Mouse (Mus musculus) lung, postnatal 10 days (tissue): ENCODE results near the gene Serpinb1a.
A peak's percentile ranks its signal among the peaks of the same experiment; 100 is the strongest.
"Not testable (repeated sequence)": the region's sequence is repeated elsewhere in the genome, so short reads cannot be mapped to it uniquely, and the experiment has no call there.

Source experiments
- DNase-seq: peaks from one replicate; pipeline ENCODE4 v3.0.0; 2021

The Serpinb1a gene

DNA sequence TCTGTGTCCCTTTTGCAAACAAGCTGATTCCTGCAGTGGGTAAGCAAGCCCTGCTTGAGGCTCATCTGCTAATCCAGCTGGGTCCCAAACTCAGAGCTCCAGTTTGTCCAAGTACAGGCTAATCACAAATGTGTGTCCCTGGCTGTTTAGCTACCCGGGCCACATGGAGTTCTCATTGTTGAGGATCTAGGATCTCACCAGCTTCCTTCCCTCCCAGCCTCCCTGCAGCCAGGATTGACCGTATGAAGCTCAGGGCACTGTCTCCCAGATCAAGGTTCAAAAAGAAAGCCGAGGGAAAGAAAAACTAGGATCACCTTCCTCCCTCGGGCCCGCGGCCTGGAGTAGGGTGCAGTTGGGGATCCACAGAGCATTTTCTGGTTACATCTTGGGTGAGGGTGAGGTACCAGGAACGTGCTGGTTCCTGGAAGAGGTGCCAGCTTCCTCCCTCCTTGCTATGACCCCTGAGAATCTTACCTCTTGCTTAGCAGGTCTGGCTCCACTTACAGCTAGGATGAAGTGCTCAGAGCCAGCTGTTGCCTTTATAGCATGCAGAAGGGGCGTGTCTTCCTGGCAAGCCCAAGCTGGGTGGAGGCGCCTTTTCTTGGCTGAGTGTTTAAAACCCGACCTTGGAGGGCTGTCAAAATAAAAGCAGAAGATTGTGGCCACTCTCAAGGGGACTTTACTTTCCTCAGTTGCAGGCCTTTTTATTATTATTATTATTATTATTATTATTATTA, at the start of gene Serpinb1a:
TSS of gene Serpinb1a (minus strand) at position 518 of the 737 bp plus-strand sequence.
- peak; percentile 87 for DNase-seq

DNA sequence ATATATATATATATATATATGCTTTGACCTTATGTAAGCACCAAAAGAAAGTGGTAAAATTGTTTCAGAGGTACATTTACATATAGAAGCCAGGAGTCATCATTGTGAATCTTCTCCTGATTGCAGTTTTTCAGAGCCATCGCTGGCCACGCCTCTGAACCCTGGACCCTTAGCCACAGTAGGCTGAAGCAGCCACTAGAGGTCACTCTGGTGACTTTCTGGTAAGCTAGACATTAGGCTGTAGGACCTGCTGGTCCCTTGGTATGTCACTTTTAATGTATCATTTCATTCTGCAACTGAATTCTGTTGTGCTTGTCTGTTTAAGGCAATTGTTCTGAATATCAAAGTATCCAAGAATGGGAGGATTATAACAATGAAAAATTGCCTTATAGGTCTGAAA, 49.7 kb upstream of the Serpinb1a start:
- DNase-seq, result peak; percentile 75

DNA sequence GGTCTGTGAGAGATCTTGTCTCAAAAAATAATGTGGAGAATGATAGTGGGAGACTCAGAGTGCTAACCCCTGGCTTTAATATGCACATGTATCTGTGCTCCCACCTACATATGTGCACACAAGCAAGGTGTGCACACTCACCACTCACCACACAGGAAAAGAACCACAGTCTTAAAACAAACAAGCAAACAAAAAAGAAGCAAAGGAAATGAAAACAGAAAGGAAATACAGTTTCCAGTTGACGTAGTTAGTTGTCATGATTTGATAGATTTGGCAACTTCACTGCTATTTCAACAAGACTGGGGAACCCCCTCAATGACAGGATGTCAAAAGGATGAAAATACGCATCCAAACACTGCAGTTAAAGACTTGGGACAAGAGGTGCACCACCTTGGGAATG, 48.1 kb upstream of the Serpinb1a start:
- not testable (repeated sequence) for DNase-seq

DNA sequence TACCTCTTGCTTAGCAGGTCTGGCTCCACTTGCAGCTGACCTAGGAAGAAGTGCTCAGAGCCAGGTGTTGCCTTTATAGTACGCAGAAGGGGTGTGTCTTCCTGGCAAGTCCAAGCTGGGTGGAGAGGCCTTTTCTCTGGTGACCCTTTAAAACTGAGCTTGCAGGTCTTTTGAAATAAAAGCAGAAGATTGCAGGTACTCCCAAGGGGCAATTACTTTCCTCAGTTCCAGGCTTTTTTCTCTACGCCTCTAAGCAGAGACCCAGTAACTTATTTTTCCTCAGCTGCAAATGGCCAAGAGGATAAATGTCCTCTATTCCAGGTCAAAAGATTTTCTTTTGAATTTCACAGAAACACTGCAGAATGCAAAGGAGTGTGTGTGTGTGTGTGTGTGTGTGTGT, 47.1 kb upstream of the Serpinb1a start, which contains the start of gene Serpinb1c:
TSS of gene Serpinb1c (minus strand) at position 101 of the 400 bp plus-strand sequence.
- DNase-seq, result no peak

DNA sequence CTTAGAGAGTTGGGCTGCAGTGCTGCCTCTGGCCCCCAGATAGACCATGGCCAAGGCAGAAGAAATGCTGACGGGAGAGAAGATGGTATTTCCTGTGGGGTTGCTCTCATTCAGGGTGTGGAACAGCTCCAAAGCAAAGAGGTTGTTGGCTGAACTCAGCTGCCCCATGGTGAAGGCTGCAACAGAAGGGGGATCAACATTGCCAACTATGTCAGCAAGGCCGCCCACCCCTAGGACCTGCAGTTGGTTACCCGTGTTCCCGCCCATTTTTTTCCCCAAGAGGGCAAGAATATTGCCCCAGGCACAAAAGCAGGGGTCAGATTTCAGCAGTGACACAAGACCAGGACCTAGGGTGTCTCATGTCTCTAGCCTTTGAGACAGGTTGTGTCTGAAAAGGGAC, 45.9 kb upstream of the Serpinb1a start:
- no peak for DNase-seq

DNA sequence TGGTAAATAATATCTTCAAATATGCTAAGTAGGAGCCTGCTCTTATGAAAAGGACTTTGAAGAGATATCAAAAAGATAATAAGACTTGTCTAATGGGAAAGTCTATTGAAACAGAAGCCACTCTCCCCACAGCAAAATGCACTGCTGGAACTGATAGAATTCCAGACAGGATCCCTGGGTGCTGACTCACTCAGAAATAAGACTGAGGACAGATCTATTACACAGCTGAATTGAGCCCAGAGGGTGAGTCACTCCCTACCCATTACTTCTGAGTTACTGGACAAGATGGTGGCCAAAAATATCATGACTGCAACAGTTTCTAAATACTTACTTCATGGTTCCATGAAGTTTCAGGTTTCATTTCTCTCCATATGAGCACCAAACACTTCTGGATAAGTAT, 33.8 kb upstream of the Serpinb1a start:
- no peak for DNase-seq

DNA sequence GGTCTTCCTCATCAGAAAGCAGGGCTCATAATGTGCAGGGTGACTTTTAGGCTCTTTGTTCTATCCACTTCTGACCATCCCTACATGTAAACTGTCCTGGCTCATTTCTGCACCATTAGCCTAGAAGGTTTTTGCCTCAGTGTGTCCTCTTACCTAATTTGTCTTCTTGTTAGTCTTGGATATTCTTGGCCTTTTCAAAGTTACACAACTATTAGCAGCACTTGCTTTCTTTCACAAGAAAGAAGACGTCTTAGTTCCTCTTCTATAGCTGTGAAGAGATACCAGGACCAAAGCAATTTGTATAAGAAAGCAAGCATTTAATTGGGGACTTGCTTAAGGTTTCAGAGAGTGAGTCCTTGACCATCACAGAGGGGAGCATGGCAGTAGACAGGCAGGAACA, 22.9 kb upstream of the Serpinb1a start:
- DNase-seq, result no peak

DNA sequence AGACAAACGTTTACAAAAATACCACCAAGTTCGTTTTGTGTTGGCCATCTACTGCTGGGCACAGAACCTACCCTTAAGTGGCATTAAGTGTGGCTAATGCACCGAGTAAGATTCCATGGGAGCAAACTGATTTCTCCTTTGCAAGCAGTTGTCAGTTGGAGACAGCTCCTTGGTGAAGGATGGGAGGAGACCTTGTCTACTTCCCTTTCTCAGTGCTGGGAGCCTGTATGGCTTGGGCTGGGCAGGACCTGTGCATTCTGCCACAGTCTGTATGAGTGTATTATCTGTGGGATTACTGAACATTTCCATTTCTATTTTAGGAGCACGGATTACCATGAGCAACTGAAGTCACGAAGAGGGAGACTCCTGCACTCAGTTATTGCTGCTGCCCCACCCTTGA, 17.9 kb upstream of the Serpinb1a start:
- DNase-seq, result no peak

DNA sequence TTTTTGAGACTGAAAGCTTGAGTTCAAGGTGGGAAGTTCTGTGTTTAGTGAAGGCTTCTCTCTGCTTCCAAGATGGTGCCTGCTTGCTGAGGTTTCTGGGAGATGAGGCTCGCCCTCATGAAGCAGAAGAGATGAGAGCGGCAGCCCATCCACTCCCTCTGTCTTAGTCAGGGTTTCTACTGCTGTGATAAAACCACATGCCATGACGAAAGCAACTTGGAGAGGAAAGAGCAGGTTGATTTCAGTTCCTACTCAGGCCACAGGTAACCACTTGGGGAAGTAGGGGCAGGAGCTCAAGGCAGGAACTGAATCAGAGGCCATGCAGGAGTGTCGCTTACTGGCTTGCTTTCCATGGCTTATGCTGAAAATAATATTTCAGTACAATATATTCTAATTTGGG, 17.2 kb upstream of the Serpinb1a start:
- not testable (repeated sequence) for DNase-seq

DNA sequence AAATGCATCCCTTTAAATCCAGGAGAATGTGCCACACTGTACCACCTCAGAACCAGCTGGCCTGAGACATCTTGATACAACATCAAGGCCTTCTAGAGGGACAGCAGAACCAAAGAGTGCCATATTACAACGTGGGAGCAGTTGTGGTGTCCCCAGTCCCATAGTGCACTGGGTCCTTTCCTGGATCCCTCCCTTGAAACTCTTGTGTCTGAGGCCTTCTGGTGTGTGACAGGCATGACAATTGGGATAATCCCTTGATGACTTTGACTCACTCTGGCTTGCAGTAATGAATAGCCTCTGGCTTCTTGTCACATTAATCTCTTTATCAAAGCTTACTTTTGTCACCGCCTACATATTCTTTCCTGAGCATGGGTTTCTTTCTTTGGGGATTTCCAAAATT, 16.0 kb upstream of the Serpinb1a start:
- DNase-seq, result no peak

DNA sequence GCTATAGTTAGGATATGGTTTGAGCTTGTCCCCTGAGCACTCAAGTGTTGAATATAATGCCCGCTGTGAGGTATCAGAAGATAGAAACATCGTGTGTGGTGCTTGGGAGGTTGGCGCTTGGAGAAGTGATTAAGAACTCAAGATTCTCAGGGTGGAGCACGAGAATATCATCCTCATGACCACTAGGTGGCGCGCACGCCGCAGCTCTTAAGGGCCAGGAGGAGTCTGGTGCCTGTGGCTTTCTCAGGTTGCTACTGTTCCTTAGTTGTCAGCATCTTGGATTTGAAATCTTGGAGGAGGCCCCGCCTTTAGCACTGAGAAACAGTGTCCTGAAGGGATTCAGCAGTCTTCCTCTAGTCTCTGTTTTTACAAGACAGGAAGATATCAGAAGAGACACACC, 15.5 kb upstream of the Serpinb1a start:
- peak; percentile 72 for DNase-seq

DNA sequence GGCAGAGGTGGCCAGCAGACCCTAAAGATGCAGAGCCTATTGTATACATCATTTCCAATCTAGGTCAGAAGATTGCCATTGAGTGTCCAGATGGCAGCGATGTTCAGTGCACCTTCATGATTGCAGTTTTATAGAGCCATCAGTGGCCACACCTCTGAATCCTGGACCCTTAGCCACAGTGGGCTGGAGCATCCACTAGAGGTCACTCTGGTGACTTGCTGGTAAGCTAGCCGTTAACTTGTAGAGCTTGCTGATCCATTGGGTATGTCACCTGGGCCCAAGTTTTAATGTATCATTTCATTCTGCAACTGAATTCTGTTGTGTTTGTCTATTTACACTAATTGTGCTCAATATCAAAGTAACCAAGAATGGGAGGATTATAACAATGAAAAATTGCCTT, 14.6 kb upstream of the Serpinb1a start:
- peak; percentile 19 for DNase-seq

DNA sequence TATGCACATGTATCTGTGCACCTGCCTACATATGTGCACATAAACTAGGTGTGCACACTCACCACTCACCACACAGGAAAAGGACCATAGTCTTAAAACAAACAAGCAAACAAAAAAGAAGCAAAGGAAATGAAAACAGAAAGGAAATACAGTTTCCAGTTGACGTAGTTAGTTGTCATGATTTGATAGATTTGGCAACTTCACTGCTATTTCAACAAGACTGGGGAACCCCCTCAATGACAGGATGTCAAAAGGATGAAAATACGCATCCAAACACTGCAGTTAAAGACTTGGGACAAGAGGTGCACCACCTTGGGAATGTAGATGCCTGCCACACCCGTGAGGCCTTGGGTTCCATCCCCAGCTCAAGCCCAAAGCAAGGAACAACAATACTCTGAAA, 13.5 kb upstream of the Serpinb1a start:
- DNase-seq, result not testable (repeated sequence)

DNA sequence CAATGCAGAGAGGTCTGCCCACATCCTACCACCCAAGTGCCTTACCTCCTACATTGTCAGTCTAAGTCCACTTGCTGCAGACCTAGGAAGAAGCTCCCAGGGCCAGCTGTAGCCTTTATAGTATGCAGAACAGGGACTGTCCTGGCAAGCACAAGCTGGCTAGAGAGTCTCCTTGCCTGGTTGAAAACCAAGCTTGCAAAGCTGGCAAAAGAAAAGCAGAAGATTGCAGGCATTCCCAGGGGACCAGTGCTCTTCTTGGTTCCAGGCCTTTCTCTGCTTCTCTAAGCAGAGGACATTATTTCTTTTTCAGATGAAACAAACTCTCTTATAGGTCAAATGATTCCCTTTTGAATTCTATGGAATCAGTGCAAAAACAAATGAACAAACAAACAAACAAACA, 12.5 kb upstream of the Serpinb1a start:
- no peak for DNase-seq

DNA sequence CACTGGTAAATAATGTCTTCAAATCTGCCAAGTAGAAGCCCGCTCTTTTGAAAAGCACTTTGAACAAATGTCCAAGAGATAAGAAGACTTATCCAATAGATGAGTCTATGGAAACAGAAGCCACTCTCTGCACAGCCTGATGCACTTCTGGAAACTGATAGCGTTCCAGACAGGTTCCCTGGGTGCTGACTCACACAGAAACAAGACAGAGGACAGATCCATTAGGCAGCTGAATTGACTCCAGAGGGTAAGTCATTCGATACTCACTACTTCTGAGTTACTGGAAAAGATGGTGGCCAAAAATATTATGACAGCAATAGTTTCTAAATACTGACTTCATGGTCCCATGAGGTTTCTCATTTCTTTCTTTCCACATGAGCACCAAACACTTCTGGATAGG, 9.8 kb upstream of the Serpinb1a start:
- DNase-seq, result no peak

DNA sequence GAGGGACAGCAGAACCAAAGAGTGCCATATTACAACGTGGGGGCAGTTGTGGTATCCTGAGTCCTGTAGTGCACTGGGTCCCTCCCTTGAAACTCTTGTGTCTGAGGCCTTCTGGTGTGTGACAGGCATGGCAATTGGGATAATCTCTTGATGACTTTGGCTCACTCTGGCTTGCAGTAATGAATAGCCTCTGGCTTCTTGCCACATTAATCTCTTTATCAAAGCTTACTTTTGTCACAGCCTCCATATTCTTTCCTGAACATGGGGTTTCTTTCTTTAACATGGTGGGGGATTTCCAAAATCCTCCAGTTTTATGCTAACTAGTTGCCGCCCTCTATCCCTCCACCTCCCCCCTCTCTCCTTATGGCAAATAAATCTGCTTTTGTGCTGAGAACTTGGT, 2.1 kb upstream of the Serpinb1a start:
- DNase-seq, result no peak

DNA sequence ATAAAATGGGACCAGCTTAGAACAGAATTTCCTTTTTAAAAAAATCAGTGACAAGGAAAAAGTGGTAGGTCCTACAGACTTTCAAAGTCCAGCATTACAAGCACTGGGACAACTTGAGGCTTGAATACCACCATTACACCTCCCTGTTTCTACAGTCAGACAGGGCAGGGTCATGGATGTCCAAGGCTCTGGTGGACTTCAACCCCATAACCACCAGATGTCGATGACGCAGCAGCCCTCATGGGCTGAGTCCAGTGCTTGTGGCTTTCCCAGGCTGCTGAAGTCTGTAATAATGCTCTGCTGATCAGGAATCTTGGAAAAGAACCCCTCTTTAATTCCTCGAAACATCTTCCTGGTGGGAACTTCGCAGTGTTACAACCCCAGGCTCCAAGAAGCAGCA, 1.6 kb upstream of the Serpinb1a start:
- DNase-seq, result no peak

DNA sequence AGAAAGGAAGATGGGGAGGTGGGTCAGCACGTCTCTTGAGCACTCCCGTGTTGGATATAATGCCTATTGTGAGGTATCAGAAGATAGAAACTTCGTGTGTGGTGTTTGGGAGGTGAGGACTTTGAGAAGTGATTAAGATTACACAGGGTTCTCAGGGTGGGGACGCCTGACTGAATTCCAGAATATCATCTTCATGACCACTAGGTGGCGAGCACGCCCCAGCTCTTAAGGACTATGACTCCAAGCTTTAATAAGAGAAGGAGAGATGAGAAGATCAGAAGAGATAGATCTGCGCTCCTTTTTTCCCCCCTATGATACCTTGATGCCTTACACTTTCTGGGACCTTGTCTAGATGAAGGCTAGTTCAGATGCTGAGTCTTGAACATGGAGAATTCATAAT, 982 bp upstream of the Serpinb1a start:
- peak; percentile 51 for DNase-seq

DNA sequence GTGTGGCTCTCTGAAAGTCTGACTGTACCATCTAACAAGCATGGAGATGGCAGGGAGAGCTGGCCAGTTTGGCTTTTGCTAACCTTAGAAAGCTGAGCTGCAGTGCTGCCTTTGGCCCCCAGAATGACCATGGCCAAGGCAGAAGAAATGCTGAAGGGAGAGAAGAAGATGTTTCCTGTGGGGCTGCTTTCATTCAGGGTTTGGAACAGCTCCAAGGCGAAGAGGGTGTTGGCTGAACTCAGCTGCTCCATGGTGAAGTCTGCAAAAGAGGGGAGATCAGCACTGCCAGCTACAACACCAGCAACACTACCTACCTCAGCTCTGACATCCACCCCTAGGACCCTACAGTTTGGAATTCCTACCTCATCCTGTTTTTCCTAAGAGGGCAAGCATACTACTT, 829 bp downstream of the Serpinb1a start:
- peak; percentile 14 for DNase-seq

DNA sequence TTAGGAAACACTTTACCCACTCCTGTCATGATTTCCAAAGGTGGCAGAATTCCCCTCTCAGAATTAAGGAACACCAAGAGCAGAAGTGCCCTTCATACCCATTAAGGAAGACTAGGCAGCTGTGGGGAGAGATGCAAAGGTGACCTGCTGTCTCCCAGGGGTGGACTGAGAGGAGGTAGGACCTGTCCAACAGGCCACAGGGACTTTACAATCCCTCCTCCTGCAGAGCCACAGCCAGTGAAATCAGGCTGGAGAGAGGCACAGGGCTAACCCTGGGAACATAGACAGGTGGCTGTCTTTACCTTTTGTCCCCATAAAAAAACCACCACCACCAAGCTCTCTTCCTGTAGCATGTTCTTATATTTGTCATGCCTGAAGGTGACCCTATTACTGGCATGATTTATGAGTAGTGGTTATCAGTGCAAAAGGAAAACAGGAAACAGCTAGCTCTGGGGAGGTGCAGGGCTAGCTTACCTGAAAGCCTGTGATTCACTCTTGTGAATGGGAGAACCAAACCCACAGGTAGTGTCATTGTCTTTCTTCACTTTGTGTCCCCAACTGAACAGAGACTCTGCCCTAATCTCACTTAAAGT, 1.4 kb downstream of the Serpinb1a start:
- no peak for DNase-seq

DNA sequence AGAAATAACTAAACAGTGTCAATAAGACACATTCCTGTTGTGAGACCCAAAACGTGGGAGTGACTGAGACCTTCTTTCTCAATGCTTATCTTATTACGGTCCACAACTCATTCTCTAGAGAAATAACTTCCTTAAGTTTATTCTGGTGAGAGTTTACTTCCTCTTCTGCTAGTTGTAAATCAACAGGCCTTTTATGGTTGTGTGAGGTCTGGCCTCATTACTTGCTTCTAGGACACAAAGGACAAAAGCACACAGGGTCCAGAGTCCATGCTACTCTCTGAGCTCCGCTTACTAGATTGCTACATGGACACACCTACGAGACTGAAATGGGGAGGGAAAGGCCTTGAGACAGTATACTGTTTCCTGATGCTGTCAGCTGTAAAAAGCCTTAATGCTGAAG, 1.9 kb downstream of the Serpinb1a start:
- no peak for DNase-seq

DNA sequence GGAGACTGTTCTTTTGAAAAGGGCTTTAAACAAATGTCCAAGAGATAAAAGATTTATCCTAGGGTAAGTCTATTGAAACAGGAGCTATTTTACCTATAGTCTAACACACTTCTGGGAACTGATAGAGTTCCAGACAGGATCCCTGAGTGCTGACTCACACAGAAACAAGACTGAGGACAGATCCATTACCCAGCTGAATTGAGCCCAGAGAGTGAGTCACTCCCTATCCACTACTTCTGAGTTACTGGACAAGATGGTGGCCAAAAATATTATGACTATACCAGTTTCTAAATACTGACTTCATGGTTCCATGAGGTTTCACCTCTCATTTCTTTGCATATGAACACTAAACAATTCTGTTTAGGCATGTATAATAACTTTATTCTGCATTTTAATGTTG, 4.8 kb downstream of the Serpinb1a start:
- DNase-seq, result no peak

DNA sequence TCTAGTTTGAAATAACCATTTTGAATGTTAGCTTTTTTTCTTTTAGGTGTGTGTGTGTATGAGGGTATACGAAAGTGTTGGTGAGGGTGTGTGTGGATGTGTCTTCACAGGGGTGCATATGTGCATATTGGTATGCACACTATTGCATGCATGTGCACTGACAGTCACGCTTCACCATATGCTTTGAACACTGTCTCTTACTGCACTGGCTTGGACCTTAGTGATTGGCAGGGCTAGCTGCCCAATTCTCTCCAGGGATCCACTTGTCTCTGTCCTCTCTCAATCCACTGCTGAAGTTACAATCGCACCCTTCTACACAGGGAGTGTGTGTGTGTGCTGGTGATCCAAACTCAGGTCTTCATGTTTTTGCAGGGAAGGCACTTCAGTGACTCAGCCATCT, 9.6 kb downstream of the Serpinb1a start:
- no peak for DNase-seq

DNA sequence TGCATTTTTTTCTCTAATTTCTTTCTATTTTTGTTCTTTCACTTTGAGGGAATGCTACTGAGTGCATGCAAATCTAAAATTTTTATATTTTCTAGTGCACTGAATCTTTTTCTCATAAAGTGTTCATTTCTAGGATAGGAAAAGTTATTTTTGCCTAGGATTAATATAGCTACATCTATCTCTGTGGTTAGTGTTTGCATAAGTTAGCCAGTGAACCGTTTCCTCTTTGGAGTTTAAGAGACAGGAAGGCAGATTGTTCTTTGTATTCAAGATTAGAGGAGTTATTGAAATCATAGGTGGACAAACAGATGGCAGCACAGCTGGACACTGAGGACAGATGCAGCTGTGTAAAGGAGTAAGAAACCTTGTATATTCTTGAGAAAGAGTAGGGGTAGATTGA, 11.7 kb downstream of the Serpinb1a start:
- DNase-seq, result no peak

DNA sequence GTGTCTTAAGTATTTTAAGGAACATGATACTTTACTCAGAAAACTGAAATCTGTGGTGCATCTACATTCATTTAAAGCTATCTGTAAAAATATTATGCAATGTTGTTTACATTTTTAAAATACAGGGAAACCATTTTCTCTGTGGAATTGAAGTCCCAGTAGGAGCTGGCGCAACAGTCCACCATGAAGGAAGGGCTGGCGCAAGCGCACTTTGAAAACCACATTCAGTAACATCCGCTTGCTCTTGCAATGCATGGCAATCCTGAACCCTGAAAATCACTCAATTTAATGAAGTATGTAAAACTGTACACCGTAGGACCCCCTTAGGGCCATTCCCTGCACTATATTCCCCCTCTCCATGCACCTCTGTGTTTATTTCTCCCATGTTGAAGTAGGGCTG, 16.5 kb downstream of the Serpinb1a start:
- DNase-seq, result no peak
